Mouse (Mus musculus) left cerebral cortex, adult 6 months (tissue): Measurements from ENCODE around the gene Krt78. TPM values are rescaled to one million over a fixed set of nuclear protein-coding genes. Genes with fewer than 3 reads are reported as not detected.

ENCODE experiments used
- long read RNA-seq, 2 experiments: library from polyadenylated mRNA; unstranded; transcript quantifications; one replicate each; pipeline ENCODE4 v2.0.0; 2019 to 2020
- polyA plus RNA-seq: library from polyadenylated mRNA; unstranded; fragments of <200 nt; fragmentation: Nextera tagmentation; gene quantifications from 2 replicates; pipeline ENCODE4 v1.2.3, GENCODE M21; 2021

Krt78 gene
- polyA plus RNA-seq: not detected in 2 replicates
- long read RNA-seq, experiment 1: 0 reads
- long read RNA-seq, experiment 2: 0 reads

DNA sequence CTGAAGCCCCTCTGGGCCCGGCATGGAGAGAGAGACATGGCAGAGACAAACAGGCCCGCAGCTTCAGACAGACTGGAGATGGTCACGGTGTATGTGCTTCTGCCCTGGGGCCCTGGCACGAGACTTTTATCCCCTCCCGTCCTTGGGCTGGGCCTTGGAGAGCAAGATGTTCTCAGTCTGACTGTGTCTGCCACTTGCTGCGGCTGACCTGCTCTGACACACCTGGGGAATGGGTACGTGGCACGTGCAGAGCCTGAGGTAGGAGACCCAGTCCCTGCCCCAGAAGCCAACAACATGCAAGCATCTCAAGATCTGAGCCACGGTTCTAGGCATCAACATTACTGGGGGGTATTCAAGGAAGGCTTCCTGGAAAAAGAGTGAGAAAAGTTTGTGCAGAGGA is at the start of gene Krt78:
Gene Krt78 (minus strand): TSS at position 101 of the 400 bp plus-strand sequence.

DNA sequence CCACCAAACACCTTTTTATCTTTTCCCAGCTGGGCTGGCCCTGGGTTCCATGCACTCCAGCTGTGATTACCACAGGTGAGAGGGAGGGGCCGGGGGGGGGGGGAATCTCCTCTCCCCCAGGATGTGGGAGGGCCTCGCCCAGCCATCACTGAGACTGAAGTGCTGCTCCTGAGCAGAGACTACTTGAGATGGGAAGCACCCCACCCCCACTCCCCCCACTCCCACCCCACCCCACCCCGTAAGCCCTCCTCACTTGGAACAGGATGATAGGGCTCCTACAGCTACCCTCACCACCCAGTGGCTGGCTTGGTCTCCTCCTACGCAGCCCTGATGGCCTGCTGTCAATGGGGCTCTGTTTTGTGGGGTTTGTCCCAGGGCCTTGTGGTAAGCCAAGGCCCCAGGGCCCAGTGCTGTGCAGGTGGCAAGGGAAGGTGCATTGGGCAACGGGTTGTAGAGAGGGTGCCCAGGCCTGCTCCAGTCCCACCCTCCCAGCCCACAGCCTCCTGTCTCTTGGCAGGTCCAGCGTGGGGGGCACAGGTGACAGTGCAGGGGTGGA is 13.7 kb downstream of the Krt78 start, which contains the start of gene Krt79:
Gene Krt79 (minus strand): TSS at position 51 of the 556 bp plus-strand sequence.

DNA sequence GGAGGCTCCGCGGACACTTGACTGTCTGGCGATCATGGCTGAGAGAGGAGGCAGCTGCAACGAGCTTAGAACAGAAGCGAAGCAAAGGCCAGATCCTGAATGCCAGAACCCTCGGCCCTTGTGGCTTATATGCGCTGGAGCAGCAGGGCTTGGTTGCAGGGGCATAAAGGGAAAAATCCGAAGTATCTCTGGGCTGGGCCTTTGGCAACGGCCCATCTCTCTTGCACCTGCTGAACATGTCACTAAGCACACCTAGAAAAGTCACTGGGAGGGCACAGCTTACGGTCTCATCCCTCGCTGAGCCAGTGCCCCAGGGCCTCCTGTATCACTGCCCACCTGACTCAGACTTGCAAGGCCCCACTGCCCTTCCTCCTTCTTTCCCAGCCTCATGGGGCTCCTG is 29.5 kb downstream of the Krt78 start, which contains the start of gene Krt4:
Gene Krt4 (minus strand): TSS at position 101 of the 400 bp plus-strand sequence.

Other genes starting within 250 kb of the Krt78 start
- gene Krt5, start 241.4 kb downstream of the Krt78 start, polyA plus RNA-seq: not detected in 2 replicates
- not detected in 2 replicates for gene Krt71, start 211.2 kb downstream of the Krt78 start, polyA plus RNA-seq
- gene Krt72, start 167.8 kb downstream of the Krt78 start, polyA plus RNA-seq: not detected in 2 replicates
- gene Krt73, start 151.9 kb downstream of the Krt78 start, polyA plus RNA-seq: 0.33 and 0.61 TPM in 2 replicates
- 0.10 and 0.15 TPM in 2 replicates for gene Krt2, start 136.1 kb downstream of the Krt78 start, polyA plus RNA-seq
- 1.9 and 3.6 TPM in 2 replicates for gene Krt1, start 103.5 kb downstream of the Krt78 start, polyA plus RNA-seq
- 2.5 and 3.3 TPM in 2 replicates for gene Krt77, start 84.6 kb downstream of the Krt78 start, polyA plus RNA-seq
- not detected in 2 replicates for gene Krt76, start 61.4 kb downstream of the Krt78 start, polyA plus RNA-seq
- gene Krt4, start 29.6 kb downstream of the Krt78 start, polyA plus RNA-seq: not detected in 2 replicates
- 0.12 TPM in 1 of 2 replicates, not detected in the other for gene Krt79, start 14.0 kb downstream of the Krt78 start, polyA plus RNA-seq
- 0.09 and 0.16 TPM in 2 replicates for gene Krt8, start 50.2 kb upstream of the Krt78 start, polyA plus RNA-seq
- 0.41 and 1.1 TPM in 2 replicates for gene Krt18, start 73.9 kb upstream of the Krt78 start, polyA plus RNA-seq
- 63.4 and 70.1 TPM in 2 replicates for gene Eif4b, start 119.5 kb upstream of the Krt78 start, polyA plus RNA-seq
- 4.7 and 7.1 TPM in 2 replicates for gene Tns2, start 146.1 kb upstream of the Krt78 start, polyA plus RNA-seq
- gene Spryd3, start 181.9 kb upstream of the Krt78 start, polyA plus RNA-seq: 30.7 and 78.8 TPM in 2 replicates
- gene Igfbp6, start 190.1 kb upstream of the Krt78 start, polyA plus RNA-seq: 189 and 214 TPM in 2 replicates
- gene Soat2, start 196.2 kb upstream of the Krt78 start, polyA plus RNA-seq: 0.05 and 0.12 TPM in 2 replicates
- 5.6 and 12.1 TPM in 2 replicates for gene Zfp740, start 249.0 kb upstream of the Krt78 start, polyA plus RNA-seq